Mouse (Mus musculus): Measurements from ENCODE around the gene Cer1. TPM values are rescaled to one million over a fixed set of nuclear protein-coding genes. Genes with fewer than 3 reads are reported as not detected.

The Cer1 gene
- polyA plus RNA-seq, 1 experiment from 2014 or later = not detected

- H3K9me3 ChIP-seq (ENCODE audit: control insufficient read depth, low read length) = no peaks in the 10 kb centered on the region
- ATAC-seq (replicated peaks; ENCODE audit: low FRiP score) = 0 out of 2 replicates have a peak, but pooled peaks have one; percentile 15
- no peaks in the 10 kb centered on the region for H3K27me3 ChIP-seq (replicated peaks; ENCODE audit: control insufficient read depth, insufficient read depth, low read length)
- H3K9ac ChIP-seq (ENCODE audit: low read depth, low read length) = peak overlapping the region; percentile 81
- peak overlapping the region; percentile 84 for H3K4me3 ChIP-seq (ENCODE audit: low read depth, low read length)
- no peak for DNase-seq (ENCODE audit: low spot score)
- H3K4me2 ChIP-seq = peak overlapping the region; percentile 79
- no peaks in the 10 kb centered on the region for H3K36me3 ChIP-seq (ENCODE audit: control insufficient read depth, insufficient read depth, low read length)
- no peak overlapping the region; the same call in 1 of the 2 replicates for H3K27ac ChIP-seq (ENCODE audit: low read depth, low read length)
- no peaks in the 10 kb centered on the region for H3K4me1 ChIP-seq (replicated peaks; ENCODE audit: control insufficient read depth, insufficient read depth, low read length)
- WGBS = 18% methylated on average over 4 of the region's 4 CpGs
Measured at GRCm38 (mm10) chr4:82858431-82859010, 26.4 kb downstream of the Cer1 start.

GRCm38 (mm10) chr4:82856986-82857385 is 28.0 kb downstream of the Cer1 start:
- no peak overlapping the region for H3K27ac ChIP-seq (ENCODE audit: low read depth, low read length)
- H3K36me3 ChIP-seq (ENCODE audit: control insufficient read depth, insufficient read depth, low read length) = peaks cover 2% of the 10 kb centered on the region; the same call in 1 of the 2 replicates
- 74% methylated on average over 3 of the region's 3 CpGs for WGBS
- H3K9ac ChIP-seq (ENCODE audit: low read depth, low read length) = no peak overlapping the region
- DNase-seq (ENCODE audit: low spot score) = no peak
- H3K4me1 ChIP-seq (replicated peaks; ENCODE audit: control insufficient read depth, insufficient read depth, low read length) = peaks cover 1% of the 10 kb centered on the region; the same call in 1 of the 2 replicates
- H3K4me3 ChIP-seq (ENCODE audit: low read depth, low read length) = no peak overlapping the region
- H3K9me3 ChIP-seq (ENCODE audit: control insufficient read depth, low read length) = no peaks in the 10 kb centered on the region
- ATAC-seq (replicated peaks; ENCODE audit: low FRiP score) = no peak
- no peaks in the 10 kb centered on the region for H3K27me3 ChIP-seq (replicated peaks; ENCODE audit: control insufficient read depth, insufficient read depth, low read length)
- no peak overlapping the region for H3K4me2 ChIP-seq

- 88% methylated on average over 2 of the region's 2 CpGs for WGBS
- Histone ChIP-seq H3K4me3 (ENCODE audit: low read depth, low read length) (no peak overlapping the region), H3K9me3 (ENCODE audit: control insufficient read depth, low read length) (no peaks in the 10 kb centered on the region), H3K27me3 (replicated peaks; ENCODE audit: control insufficient read depth, insufficient read depth, low read length) (no peaks in the 10 kb centered on the region), H3K36me3 (ENCODE audit: control insufficient read depth, insufficient read depth, low read length) (peaks cover 2% of the 10 kb centered on the region; the same call in 1 of the 2 replicates), H3K9ac (ENCODE audit: low read depth, low read length) (no peak overlapping the region), H3K4me1 (replicated peaks; ENCODE audit: control insufficient read depth, insufficient read depth, low read length) (peaks cover 10% of the 10 kb centered on the region), H3K4me2 (no peak overlapping the region), H3K27ac (ENCODE audit: low read depth, low read length) (no peak overlapping the region)
- DNase-seq (ENCODE audit: low spot score) (no peak), ATAC-seq (replicated peaks; ENCODE audit: low FRiP score) (no peak)
Measured at GRCm38 (mm10) chr4:82853809-82854208, 31.1 kb downstream of the Cer1 start.

- no peak for DNase-seq (ENCODE audit: low spot score)
- H3K4me2 ChIP-seq = peak overlapping the region; percentile 36
- H3K27me3 ChIP-seq (replicated peaks; ENCODE audit: control insufficient read depth, insufficient read depth, low read length) = no peaks in the 10 kb centered on the region
- peak; percentile 90 for ATAC-seq (replicated peaks; ENCODE audit: low FRiP score)
- no peak overlapping the region for H3K9ac ChIP-seq (ENCODE audit: low read depth, low read length)
- no peak overlapping the region for H3K4me3 ChIP-seq (ENCODE audit: low read depth, low read length)
- H3K4me1 ChIP-seq (replicated peaks; ENCODE audit: control insufficient read depth, insufficient read depth, low read length) = peaks cover 18% of the 10 kb centered on the region
- no peaks in the 10 kb centered on the region for H3K9me3 ChIP-seq (ENCODE audit: control insufficient read depth, low read length)
- peak overlapping the region; percentile 16; the same call in 1 of the 2 replicates for H3K27ac ChIP-seq (ENCODE audit: low read depth, low read length)
- WGBS = 31% methylated on average over 5 of the region's 5 CpGs
- peaks cover 2% of the 10 kb centered on the region; the same call in 1 of the 2 replicates for H3K36me3 ChIP-seq (ENCODE audit: control insufficient read depth, insufficient read depth, low read length)
Measured at GRCm38 (mm10) chr4:82848552-82849234, 36.3 kb downstream of the Cer1 start.

- 82% methylated on average over 3 of the region's 3 CpGs for WGBS
- H3K27ac ChIP-seq (ENCODE audit: low read depth, low read length) = no peak overlapping the region
- DNase-seq (ENCODE audit: low spot score) (no peak), ATAC-seq (replicated peaks; ENCODE audit: low FRiP score) (no peak)
- no peak overlapping the region for H3K4me2 ChIP-seq
- no peak overlapping the region for H3K4me3 ChIP-seq (ENCODE audit: low read depth, low read length)
- H3K36me3 ChIP-seq (ENCODE audit: control insufficient read depth, insufficient read depth, low read length) = no peaks in the 10 kb centered on the region
- no peaks in the 10 kb centered on the region for H3K4me1 ChIP-seq (replicated peaks; ENCODE audit: control insufficient read depth, insufficient read depth, low read length)
- H3K9me3 ChIP-seq (ENCODE audit: control insufficient read depth, low read length) = no peaks in the 10 kb centered on the region
- no peak overlapping the region for H3K9ac ChIP-seq (ENCODE audit: low read depth, low read length)
- H3K27me3 ChIP-seq (replicated peaks; ENCODE audit: control insufficient read depth, insufficient read depth, low read length) = no peaks in the 10 kb centered on the region
Measured at GRCm38 (mm10) chr4:82837526-82838240, 47.3 kb downstream of the Cer1 start.

Other genes starting within 250 kb of the Cer1 start
- 20.5 and 26.9 TPM in 2 replicates for gene Nfib, start 179.4 kb downstream of the Cer1 start, polyA plus RNA-seq (2014; fragmentation: Nextera tagmentation; extraction: Ambion mirVana)
- gene Zdhhc21, start 25.2 kb downstream of the Cer1 start, polyA plus RNA-seq (2014; fragmentation: Nextera tagmentation; extraction: Ambion mirVana) = 10.9 and 11.0 TPM in 2 replicates
- gene Frem1, start 167.2 kb upstream of the Cer1 start, polyA plus RNA-seq (2014; fragmentation: Nextera tagmentation; extraction: Ambion mirVana) = 4.5 and 4.8 TPM in 2 replicates

Data from liver, embryonic 11.5 days (tissue).